Mouse (Mus musculus): ENCODE measurements around the gene Ell. TPM values are rescaled to one million over a fixed set of nuclear protein-coding genes. Genes with fewer than 3 reads are reported as not detected.
A peak's percentile ranks its signal among the peaks of the same experiment; 100 is the strongest.

Ell gene
- total RNA-seq, 2 experiments from 2014 or later = 10.9 to 12.0 TPM

DNA sequence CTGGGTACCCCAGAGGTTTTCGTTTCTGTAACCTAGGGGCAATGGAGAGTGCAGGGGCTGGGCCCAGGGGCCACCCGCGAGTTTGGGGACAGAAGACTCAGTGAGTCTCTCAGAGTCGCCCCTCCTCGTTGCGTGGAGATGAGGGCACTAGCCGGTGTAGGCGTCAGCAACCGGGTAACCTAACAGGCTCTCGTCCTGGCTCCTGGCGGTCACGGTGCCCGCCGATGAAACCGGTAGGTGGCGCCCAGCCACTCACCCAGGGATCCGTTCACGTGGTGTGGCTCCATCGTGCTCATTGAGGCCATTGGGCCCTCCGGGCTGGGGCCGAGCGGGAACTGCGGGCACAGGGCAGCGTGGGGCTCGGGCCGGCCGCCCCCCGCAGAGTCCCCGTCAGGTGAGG, 59.0 kb downstream of the Ell start:
- peak; percentile 69 to 80 for DNase-seq

DNA sequence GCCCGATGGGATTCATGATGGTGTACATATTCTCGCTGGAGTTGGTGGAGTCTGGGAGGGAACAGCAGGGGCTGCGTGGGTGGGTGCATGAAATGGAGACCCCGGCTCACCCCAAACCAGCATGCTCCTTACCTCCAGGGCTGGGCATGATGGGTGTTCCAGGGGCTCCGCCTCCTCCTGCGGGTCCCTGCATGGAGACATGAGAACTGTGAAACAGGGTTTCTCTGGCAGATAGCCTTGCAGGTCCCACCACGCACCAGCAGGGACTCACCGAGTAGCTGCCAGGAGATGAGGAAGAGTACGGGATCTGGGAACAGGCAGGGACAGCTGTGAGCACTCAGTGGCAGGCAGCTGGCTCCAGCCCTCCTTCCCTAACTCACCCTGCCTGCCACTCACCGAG, 59.5 kb downstream of the Ell start:
- DNase-seq = peak in 1 of 2 experiments; percentile 20

DNA sequence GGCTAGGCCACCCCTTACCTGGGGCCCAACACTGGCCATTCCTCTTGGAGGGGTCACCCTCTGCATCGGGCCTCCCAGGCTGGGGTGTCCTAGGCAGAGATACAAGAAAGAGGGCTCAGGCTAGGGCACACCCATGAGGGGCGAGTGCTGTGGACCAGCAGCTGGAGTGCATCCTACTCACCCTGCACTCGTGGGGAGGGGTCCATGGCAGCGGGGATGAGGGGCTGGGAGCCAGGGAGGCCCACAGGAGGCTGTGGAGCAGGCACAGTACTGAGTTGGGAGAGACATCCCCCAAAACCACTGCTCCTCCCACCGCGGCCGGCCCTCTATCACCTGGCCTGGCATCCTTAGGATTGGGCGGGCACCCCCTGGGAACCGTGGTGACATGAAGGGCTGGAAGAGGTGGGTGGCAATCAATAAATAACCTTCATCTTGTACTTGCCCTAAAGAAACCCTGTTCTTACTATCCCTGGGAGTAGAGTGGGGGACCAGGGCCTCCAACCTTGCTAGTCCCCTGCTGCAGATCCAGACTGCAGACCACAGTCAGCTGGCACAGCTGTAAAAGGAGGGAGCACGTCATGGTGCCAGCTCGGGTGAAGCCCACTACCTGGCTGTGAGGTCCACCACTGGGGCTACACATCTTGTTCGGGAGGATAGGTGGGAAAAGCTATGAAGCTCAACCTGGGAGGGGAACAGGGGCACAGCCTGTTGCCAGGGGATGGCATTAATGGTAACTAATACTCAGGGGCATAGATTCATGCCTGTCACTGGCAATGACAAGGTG, 60.4 kb downstream of the Ell start:
- no peak for DNase-seq

DNA sequence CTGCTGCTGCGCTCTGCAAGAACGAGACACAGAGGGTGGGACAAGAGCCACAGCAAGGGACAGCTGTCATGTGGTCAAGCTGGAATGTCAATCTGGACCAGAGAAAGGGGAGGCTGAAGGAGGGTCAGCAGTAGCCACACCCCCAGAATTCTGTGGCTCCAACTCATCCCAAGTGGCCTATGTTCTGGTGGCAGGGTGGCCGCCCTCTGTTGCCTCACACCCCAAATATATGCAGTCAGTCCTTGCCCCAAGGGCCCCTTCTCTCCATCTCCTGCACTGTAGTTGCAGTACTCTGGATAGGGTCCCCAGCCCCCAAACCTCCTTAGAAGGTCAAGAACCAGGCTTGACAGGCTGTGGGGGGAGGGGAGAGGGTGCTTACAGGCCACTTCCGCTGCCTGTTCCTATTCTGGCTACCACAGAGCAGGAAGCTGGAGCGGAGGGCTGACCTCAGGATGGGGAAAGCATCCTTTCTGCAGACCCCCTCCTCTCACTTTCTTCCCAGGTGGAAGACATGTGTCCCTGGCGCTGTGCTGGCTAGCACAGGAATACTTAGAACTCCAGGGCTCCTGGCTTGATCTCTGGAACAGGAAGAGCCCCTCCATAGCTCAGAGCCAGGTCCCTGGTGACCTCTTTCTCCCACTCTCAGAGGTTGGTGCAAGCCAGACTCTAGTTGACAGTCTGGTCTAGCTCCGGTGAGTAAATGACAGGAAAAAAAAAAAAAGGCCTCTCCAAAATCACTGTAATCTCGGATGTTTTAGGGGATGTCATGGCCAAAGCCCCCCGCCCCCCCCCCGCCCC, 61.4 kb downstream of the Ell start:
- DNase-seq = peak; percentile 54 to 59

DNA sequence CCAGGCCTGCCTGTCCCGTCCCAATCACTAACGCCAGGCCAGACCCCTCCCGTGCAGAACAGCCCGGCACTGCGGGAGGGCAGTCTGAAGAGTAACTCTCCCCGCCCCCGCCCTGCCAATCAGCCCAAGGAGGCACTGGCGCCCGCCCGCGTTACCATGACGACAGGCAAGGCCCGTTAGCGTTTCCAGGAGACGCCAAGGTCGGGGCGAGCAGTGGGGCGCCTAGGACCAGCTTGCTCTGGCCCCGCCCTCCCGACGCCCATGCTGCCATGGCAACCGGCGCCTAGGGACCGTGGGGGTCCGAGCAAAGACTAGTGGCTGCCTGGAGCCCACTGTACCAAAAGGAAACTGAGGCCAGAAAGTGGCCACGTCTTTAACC, 62.0 kb downstream of the Ell start:
- peak; percentile 75 to 80 for DNase-seq

DNA sequence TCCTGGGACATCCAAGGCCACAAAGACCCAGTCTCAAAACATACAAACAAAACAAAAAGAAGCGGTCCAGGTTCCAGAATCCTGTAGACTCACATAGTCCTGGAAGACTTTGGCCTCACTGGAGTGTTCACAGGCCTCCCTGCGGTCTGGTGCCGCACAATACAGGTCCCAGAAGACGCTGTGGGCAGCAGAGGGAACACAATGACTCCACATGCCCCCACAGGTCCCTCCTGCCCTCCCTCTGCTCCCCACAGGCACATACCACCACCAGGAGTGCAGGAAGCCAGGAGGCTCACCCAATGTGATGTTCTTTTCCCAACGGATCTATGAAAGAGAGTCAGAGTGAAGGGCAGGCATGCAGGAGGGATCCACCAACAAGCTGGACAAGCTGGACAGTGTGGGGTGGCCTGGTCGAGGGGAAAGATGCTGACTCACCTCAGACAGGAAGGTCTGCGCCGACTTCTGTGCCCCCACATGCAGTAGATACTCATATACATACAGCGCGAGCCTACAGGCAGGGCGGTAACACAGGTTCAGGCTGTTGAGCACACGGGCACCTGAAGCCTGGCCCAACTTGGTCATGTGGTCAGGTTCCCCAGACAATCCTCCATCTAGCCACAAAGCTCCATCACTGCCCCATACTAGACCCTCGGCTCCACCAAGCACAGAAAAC, 63.0 kb downstream of the Ell start:
- DNase-seq = no peak

DNA sequence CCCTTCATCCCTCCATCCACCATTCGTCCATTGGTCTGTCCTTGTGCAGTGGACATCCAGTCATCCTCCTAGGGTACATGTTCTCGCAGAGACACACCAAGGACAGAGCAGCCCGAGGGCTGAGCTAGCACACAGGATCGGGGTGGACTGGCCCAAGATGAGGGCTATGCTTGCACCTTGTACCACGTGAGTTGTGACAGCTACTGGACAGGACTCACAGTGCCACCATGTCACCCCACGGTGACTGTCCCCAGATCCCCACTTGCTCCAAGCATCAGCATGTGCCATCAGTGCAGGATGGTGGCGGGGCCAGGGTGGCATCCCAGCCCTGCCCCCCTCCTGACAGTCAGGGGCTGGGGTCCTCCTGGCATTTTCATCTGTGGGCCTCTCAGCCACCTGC, 65.3 kb downstream of the Ell start:
- no peak for DNase-seq

DNA sequence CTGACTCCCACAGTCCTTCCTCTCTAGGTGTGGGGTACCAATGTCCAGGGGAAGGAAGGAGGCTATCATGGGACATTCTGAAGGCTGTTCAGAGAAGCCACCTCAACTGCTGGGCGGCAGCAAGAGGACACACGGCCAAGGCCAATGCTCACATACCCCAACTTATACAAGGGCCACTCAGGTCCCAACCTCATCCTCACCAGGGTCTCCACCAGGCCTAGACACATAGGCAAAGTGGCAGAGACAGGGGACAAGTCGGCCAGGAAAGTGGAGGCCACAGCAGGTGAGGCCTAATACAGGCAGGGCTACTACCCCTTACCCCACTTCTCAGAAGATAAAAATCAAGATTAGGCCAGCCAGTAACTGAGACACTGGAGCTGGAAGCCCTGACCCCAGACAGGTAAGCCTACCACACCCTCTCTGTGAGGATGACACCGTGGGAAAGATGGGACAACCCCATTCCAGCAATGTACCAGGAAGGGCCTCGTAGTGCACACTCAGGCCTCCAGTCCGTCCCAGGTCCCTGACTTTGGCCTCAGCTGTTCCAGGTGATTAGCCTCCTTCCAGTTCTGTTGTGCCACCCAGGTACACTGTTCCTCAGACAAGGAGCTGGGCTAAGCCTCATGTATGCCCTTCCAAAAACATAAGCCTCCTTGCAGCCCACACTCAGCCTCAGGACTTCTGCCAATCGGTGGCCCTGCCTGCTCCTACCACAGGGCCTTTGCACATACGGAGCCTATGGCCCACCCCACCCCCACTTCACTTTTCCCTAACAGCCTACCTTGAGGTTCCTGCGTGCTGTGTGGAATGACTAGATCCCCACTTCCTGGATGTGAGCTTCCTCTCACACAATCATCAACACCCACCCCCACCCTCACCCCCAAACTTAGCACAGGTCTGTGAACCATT, 66.9 kb downstream of the Ell start:
- DNase-seq = peak in 1 of 2 experiments; percentile 10

DNA sequence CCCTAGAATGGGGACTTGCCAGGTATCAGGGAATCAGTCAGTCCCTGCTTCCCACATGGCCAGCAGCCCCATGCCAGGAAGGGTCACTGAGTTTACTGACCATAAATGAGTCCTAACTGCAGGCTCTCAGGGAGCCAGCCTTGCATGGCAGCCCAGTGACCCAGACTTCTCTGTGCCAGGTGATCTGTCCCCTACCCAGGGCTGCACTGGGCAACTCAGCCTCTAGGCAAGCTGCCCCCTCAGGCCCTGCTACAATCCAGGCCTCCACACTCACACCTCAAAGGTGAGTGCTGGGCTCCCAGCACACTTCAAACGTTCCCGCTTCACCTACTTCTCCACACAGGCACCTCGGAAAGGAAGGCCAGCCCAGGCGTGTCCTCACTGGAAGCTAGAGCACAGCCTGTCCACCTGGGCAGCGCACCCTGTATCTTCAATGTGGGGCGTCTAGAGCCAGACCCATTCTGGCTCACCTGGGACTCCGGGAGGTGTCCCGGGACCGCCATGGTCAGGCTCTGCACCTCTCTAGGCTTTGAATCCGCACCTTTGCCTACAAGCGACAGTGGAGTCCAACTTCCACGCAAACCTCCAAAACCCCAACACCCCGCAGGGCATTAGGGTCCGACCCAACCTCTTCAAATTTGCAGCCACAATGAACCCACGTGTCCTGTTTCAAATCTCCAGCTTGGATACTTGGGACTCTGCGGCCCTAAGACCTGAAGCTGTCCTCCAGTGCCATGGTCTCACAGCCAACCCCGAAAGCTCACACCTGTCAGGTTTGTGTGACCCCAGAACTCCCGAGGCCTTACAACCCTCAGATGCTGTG, 67.7 kb downstream of the Ell start:
- peak in 1 of 2 experiments; percentile 17 for DNase-seq

DNA sequence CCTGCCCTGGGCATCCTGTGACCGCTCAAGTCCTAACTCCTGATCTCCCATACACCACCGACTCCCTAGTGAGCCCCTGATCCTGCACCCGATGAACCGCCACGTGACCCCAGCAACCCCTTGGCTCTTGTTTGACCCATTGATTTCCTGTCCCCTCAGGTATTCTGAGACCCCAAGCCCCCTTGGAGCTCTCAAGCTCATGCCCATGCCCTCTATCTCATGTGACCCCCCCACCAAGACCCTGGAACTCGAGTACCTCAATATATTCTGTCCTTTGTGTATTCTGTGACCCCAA, 68.3 kb downstream of the Ell start:
- DNase-seq = peak in 1 of 2 experiments; percentile 55

DNA sequence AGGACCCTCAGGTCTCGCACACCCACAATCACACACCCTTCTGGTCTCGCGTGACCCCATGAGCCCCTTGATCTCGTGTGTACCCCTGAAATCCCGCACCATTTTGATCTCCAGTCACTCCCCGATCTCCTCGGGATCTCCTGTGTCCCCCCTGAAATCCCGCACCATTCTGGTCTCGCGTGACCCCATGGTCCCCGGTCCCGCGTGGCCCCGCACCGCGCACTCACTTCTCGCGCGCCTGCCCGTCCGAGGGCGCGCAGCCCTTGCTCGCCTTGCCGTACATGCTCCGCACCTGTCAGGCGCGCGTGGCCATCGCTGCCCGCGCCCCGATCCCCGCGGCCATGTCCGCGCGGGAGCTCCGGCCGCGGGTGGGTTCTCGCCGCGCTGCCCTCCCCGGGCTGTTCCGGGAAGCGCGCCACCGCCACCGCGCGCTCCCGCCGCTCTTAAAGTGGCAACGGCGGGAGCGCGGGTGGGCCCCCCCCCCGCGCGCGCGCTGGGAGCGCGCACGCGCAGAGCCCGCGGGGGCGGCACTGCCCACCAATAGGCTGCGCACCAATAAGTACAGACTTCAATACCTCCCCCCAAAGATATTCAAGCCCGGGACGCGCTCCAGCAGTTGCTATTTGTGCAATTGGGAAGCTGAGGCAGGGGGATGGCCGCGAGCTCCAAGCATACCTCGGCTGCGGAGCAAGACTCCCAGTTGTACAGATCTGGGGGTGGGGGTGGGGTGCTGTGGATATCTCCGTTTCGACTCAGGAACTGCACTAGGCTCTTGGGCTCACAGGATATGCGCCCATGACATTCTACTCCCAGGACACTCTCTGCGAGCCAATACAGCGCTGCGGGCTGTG, 68.9 kb downstream of the Ell start:
- DNase-seq = peak; percentile 67 to 76

DNA sequence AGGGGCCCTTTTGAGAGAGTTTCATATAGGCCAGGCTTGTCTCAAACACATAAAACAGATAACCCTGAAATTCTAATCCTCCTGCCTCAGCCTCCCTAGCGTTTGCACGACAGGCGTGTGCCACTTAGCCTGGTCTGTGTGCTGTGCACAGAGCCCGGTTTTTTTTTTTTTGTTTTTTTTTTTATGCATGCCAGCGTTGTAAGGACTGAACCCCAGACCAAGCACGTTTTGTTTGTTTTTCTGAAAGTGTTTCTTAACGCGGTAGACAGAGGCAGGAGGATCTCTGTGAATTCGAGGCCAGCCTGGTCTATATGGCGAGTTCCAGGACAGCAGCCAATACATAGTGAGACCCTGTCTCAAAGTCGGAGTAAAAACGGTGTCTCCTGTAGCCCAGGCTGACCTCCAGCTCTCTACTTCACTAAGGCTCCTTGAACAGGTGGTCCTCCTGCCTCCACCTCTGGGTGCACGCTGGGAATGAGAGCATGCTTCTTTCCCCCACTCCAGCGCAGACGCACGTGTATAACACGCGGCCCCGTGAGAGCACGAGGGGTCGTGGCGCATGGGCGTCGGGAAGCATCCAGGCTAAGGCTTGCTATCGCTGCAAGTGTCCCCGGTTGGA, 69.6 kb downstream of the Ell start, which contains the start of gene Ssbp4:
Gene Ssbp4 (minus strand): TSS at position 124 of the 619 bp plus-strand sequence.
- no peak for DNase-seq

DNA sequence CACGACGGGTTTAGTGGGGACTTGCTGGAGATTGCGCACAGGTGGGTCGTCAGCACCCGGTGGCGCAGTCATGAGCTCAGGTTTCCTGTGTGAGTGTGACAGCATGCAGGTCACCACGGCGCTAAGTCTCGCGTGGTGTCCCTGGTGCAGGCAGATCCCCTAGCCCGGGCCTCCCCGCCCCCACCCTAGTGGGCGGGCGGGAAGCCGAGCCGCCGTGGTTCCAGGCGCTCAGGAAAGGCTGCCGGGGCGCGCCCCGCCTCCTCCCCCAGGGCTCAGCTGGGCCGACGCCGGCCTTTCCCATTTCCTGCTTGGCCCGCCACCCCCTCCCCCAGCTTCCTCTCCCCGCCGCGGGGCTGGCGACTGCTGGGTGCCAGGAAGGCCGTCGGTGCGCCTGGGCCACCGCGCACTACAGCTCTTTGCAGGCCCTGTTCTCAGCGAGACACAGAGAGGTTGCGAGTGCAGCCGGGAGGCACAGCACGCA, 70.2 kb downstream of the Ell start:
- DNase-seq = peak; percentile 88 to 95

DNA sequence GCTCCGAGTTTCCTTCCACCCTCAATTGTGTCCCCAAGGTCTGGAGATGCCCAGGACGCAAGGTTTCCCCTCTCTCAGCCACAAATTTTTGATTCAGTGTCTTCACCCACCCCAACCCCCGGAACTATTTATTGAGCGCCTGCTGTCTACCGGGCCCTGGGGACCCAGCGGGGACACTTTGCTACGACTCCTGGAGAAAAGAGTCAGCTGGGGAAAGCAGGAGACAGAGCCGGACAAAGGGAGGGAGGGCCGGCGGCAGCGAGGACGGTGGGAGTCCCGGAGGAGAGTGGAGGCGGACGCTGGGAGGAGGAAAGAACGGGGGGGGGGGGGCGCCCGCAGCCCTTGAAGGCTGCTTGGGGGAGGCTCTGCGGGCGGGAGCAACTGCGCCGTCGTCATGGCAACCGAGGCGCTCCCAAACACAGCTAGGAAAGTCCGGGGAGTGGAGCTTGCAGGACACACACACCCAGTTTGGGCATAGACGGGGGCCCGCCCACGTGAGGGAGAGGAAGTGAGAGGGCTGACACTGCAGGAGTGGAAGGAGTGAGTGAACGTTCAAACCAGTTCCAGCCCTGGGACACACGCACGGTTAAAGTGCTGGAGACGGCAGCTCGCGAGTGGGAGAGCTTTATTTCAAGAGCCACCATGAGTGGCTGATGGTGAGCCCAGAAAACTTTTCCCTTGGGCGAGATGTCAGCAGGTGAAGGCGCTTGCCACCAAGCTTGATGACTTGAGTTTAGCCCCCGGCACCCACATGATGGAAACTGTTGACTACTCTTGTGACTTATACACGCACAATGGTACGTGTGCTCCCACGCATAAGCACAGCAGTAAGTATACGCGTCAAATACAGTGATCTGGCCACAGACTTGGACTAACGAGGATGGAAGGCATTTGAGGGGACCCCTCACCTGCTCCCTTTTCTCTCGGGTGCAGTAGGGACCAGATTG, 70.9 kb downstream of the Ell start:
- DNase-seq = peak; percentile 92 to 97

DNA sequence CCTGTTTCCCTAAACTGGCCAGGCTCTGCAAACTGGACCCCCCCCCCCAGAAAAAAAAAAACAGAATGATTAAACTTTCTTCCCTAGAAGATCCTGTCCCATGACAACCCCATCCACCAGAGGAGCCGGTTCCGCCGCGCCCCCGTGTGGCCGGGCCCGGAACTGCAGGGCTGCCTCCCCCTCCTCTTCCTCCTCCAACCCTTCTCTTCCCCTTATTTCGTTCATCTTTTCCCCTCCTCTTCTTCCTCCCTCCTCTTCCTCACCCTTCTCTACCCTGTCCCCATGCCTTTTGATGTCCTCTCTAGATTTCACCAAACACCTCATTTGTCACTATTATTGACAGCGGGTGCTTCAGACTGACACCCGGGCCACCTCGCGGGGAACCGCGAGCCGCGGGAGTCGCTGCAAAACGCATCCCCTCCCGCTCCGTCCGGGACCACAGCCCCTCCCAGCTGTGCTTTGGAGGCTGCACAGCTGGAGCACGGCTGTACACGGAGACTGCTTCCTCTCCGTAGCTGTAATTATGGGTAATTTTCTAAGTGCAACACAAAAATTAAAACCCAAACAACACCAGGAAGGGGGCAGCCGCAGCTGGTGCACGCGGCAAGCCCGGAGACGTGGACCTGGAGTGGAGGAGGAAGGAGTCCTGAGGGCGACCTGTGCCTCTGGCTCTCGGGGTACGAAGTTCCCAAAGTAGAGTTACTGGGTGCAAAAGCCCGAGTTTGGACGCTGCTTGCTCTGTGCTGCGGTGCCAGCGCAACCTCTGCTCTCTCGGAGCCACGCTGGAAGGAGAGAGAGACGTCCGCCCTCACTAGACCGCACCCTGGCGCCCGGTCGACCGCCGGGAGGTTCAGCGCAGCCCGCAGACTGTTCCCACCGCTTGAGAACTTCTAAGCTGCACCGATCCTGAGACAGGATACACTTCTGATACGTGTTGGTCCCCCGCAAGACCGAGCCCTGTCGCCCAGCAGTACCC, 71.8 kb downstream of the Ell start:
- peak; percentile 91 to 92 for DNase-seq

DNA sequence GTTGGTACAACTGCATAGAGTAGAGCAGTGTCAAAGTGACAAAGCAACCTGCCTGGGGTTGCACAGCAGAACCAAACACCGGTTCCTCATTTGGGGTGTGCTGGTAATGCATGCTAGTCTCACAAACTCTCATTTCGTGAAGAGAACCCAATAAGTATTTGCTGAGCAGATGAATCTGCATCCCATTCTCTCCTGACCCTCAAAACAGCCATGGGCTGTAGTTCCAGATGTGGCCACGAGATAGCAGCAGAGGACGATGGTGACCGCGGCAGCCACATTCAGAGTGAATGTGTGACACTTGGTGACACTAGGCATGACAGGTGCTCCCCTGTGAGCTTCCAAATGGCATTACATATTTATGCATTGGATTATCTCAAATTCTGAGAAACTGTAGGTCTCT, 72.6 kb downstream of the Ell start:
- peak; percentile 91 to 97 for DNase-seq

DNA sequence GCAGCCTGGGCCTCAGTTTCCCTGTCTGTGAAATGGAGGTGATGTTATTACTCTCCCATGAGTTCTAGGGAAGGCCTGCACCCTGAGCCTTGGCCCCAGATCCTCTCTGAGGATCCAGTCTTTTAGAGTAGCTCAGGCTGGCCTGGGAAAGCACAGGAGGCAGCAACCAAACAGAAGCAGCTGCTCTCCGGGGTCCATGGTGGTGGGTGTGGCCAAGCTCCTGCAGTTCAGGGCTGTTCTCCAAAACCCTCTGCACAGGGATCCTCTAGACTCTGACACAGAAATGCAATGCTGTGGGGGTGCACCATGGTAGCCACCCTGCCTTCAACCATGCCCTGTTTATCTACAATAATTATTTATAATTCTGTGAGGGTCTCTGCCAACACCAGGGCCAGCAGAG, 74.5 kb downstream of the Ell start:
- no peak for DNase-seq
